8 mouse cellular contexts compared by ENCODE assay signal in genomic region chr19:57482815-57483214, GRCm38 (mm10). TPM values are rescaled to one million over a fixed set of nuclear protein-coding genes. Genes with fewer than 3 reads are reported as not detected.
DNase-seq lines count a peak whose midpoint lies in the region; ATAC-seq and TF ChIP-seq lines count a peak whose summit lies in the region.

No protein-coding gene starts in this region.

- ATAC-seq in kidney, embryonic 16.5 days (ENCODE audit: low FRiP score, low TSS enrichment): no peak

- H3K79me2 ChIP-seq in CH12.LX (replicated peaks; ENCODE audit: control insufficient read depth, extremely low read depth, insufficient read depth, poor library complexity, severe bottlenecking): no peaks in the 10 kb centered on the region; the same call in 1 of the 2 replicates

- peaks cover 9% of the 10 kb centered on the region for H3K36me3 ChIP-seq in kidney, embryonic 16.5 days (ENCODE audit: insufficient read depth, low read length)
- peaks cover 60 to 72% of the 10 kb centered on the region in 2 experiments for H3K36me3 ChIP-seq in CH12.LX (replicated peaks in 1 of 2; ENCODE audit: control insufficient read depth in 1 of 2, insufficient read depth in 1 of 2, low read length in 1 of 2)
- peaks cover under 1% of the 10 kb centered on the region for H3K36me3 ChIP-seq in spleen, adult 2 months (ENCODE audit: control insufficient read depth, insufficient read depth, low read length)

- H3K27ac ChIP-seq in kidney, embryonic 16.5 days (ENCODE audit: low read length): no peak overlapping the region
- no peak overlapping the region for H3K27ac ChIP-seq in CH12.LX (ENCODE audit: insufficient read depth, low read depth)
- no peak overlapping the region for H3K27ac ChIP-seq in spleen, adult 2 months (ENCODE audit: insufficient read depth, low read length)

- TF ChIP-seq CTCF in CH12.LX (conservative IDR thresholded peaks at IDR 0.05 in 1 of 2, IDR thresholded peaks at IDR 0.05 in 1 of 2; ENCODE audit: low read depth in 2 of 2, low read length in 2 of 2): peak; percentile 38 to 65; a peak in 3 of 4 replicates
- TF ChIP-seq CTCF in lung, adult 2 months (IDR thresholded peaks at IDR 0.05; ENCODE audit: insufficient read depth, low read length): peak; percentile 86
- TF ChIP-seq CTCF in spleen, adult 2 months (IDR thresholded peaks at IDR 0.05; ENCODE audit: extremely low read depth, insufficient read depth, insufficient read length, insufficient replicate concordance): peak; percentile 73; the same call in 1 of the 2 replicates

- peaks cover 27% of the 10 kb centered on the region for H3K4me1 ChIP-seq in kidney, embryonic 16.5 days (ENCODE audit: insufficient read depth, low read length)
- no peaks in the 10 kb centered on the region for H3K4me1 ChIP-seq in CH12.LX (ENCODE audit: control insufficient read depth in 1 of 2, insufficient read depth in 2 of 2)
- no peaks in the 10 kb centered on the region for H3K4me1 ChIP-seq in lung, adult 2 months (ENCODE audit: control insufficient read depth, insufficient read depth, low read length)
- no peaks in the 10 kb centered on the region for H3K4me1 ChIP-seq in spleen, adult 2 months (ENCODE audit: control insufficient read depth, insufficient read depth, insufficient read length)

- no peak overlapping the region for H3K9ac ChIP-seq in kidney, embryonic 16.5 days (replicated peaks; ENCODE audit: low read length)
- no peak overlapping the region for H3K9ac ChIP-seq in CH12.LX (ENCODE audit: insufficient read depth, low read depth)

- peak; percentile 45 for DNase-seq in kidney, adult 11 months
- no peak for DNase-seq in CH12.LX (ENCODE audit: extremely low read depth)
- DNase-seq in adrenal gland, postnatal 36 days: peak; percentile 72 to 81
- peak; percentile 32 for DNase-seq in gastrocnemius, postnatal 14 days
- peak; percentile 65 for DNase-seq in lung, adult 2 months
- DNase-seq in spleen, adult 2 months (ENCODE audit: low read depth in 1 of 2, low spot score in 2 of 2): peak in 1 of 2 experiments; percentile 68
- no peak for DNase-seq in left cerebral cortex, postnatal 25 days (ENCODE audit: low spot score in 2 of 2)

- WGBS in kidney, embryonic 16.5 days: 86% methylated on average over 8 of the region's 8 CpGs
- whole genome bisulfite sequencing in lung, adult 2 months: 55% methylated on average over 8 of the region's 8 CpGs
- 63% methylated on average over 8 of the region's 8 CpGs for WGBS in spleen, adult 2 months

- intact Hi-C loops in gastrocnemius, postnatal 14 days (cut with DNase I; ENCODE audit: low total_unique reads): loop anchor here (10.0 kb wide), 1 partner anchor 162 kb away; no protein-coding TSS in a partner anchor
- intact Hi-C loops in left cerebral cortex, postnatal 25 days (cut with DNase I): no loop called here

- peak; percentile 22 for TF ChIP-seq RAD21 in CH12.LX (IDR thresholded peaks at IDR 0.05; ENCODE audit: low read depth, low read length)

- no peaks in the 10 kb centered on the region for H3K9me3 ChIP-seq in kidney, embryonic 16.5 days (ENCODE audit: low read length)
- peaks cover 4% of the 10 kb centered on the region for H3K9me3 ChIP-seq in CH12.LX (replicated peaks; ENCODE audit: low read length)

- TF ChIP-seq EP300 in CH12.LX (IDR thresholded peaks at IDR 0.05; ENCODE audit: low read length): no peak

- no peak overlapping the region for H3K4me2 ChIP-seq in kidney, embryonic 16.5 days (replicated peaks; ENCODE audit: low read depth, low read length)
- no peak overlapping the region for H3K4me2 ChIP-seq in CH12.LX (ENCODE audit: insufficient read depth, low read depth, poor library complexity, severe bottlenecking)

- in situ Hi-C loops in CH12.LX (cut with MboI; ENCODE audit: low pct_ligation_motif_present, low pct_unique_long_range_greater_than_20kb, low sequenced_read_pairs): no loop called here

- no peaks in the 10 kb centered on the region for H3K27me3 ChIP-seq in kidney, embryonic 16.5 days (ENCODE audit: insufficient read depth, low read length)
- no peaks in the 10 kb centered on the region for H3K27me3 ChIP-seq in CH12.LX (replicated peaks)
- no peaks in the 10 kb centered on the region for H3K27me3 ChIP-seq in spleen, adult 2 months (ENCODE audit: control insufficient read depth, insufficient read depth, low read length)

- dilution Hi-C loops in CH12.LX (cut with MboI; ENCODE audit: extremely low pct_ligation_motif_present, extremely low pct_unique_long_range_greater_than_20kb, low sequenced_read_pairs): no loop called here

- TF ChIP-seq POLR2A in CH12.LX (IDR thresholded peaks at IDR 0.05; ENCODE audit: low read depth, low read length): no peak
- TF ChIP-seq POLR2A in lung, adult 2 months (IDR thresholded peaks at IDR 0.05; ENCODE audit: borderline replicate concordance, extremely low read depth, low read depth, low read length): no peak
- no peak for TF ChIP-seq POLR2A in spleen, adult 2 months (IDR thresholded peaks at IDR 0.05; ENCODE audit: low read depth, low read length)

- no peak overlapping the region for H3K4me3 ChIP-seq in kidney, embryonic 16.5 days (ENCODE audit: low read length)
- no peak overlapping the region for H3K4me3 ChIP-seq in CH12.LX (replicated peaks in 1 of 3; ENCODE audit: low read depth in 2 of 3, low read length in 2 of 3, poor library complexity in 1 of 3)
- no peak overlapping the region for H3K4me3 ChIP-seq in lung, adult 2 months (replicated peaks; ENCODE audit: extremely low read depth, low read depth, low read length)
- H3K4me3 ChIP-seq in spleen, adult 2 months (ENCODE audit: extremely low read depth, insufficient read depth, insufficient read length): no peak overlapping the region

TF ChIP-seq in CH12.LX, 34 proteins besides CTCF, POLR2A, EP300 and RAD21:
- no peak for TF ChIP-seq ZMIZ1 (IDR thresholded peaks at IDR 0.05; ENCODE audit: low read depth, low read length)
- peak; percentile 40; the same call in 1 of the 2 replicates for TF ChIP-seq SMC3 (IDR thresholded peaks at IDR 0.05; ENCODE audit: low read depth, low read length)
- no peak for TF ChIP-seq MAX (IDR thresholded peaks at IDR 0.05; ENCODE audit: low read length)
- no peak for TF ChIP-seq CHD2 (IDR thresholded peaks at IDR 0.05; ENCODE audit: low read length)
- peak; percentile 57; the same call in 1 of the 2 replicates for TF ChIP-seq POLR2AphosphoS2 (IDR thresholded peaks at IDR 0.05; ENCODE audit: low read depth, low read length)

RNA-seq across cellular contexts. Expression of gene Trub1, which starts 30.1 kb away (rescaled TPM):
- 25.8 and 26.6 TPM in 2 replicates for polyA plus RNA-seq in kidney, embryonic 16.5 days (2015; fragmentation: Nextera tagmentation; extraction: Ambion mirVana)
- total RNA-seq in CH12.LX (2012; rRNA removed) (35.0 and 36.4 TPM in 2 replicates), CH12.LX (2014; rRNA removed) (40.0 and 41.4 TPM in 2 replicates)
- 36.2 and 47.1 TPM in 2 replicates for polyA plus RNA-seq in CH12.LX (2012; ENCODE audit: insufficient read length, low read depth)
- 10 to 100 TPM; 12.7 to 19.5 TPM for total RNA-seq in adrenal gland, postnatal 36 days (2021)
- 10 to 100 TPM in 1 of 2 experiments, 1 to 10 TPM in 1; 9.3 to 11.0 TPM for total RNA-seq in gastrocnemius, postnatal 14 days (2021)
- polyA plus RNA-seq in lung, adult 2 months (2012; rRNA removed): 2.8 and 3.4 TPM in 2 replicates
- 2.3 and 2.7 TPM in 2 replicates for polyA plus RNA-seq in spleen, adult 2 months (2012; rRNA removed)
- total RNA-seq in left cerebral cortex, postnatal 25 days (2021): 10 to 100 TPM; 15.0 to 15.4 TPM

Comparison
In these comparisons a context has a peak if more than half of its experiments do, and no peak if none do; other contexts are left out.
1. DNase-seq: peak in kidney, adult 11 months (single experiment), adrenal gland, postnatal 36 days (2 of 2), gastrocnemius, postnatal 14 days (single experiment) and lung, adult 2 months (single experiment); none in CH12.LX (single experiment) and left cerebral cortex, postnatal 25 days (0 of 2).
2. Peak in every context shown above with its lines, with median percentiles within 50 percentile points of each other: CTCF ChIP-seq.